ENCODE assay signal across 11 mouse cellular contexts in genomic region chr17:49642889-49643490, GRCm38 (mm10). TPM values are rescaled to one million over a fixed set of nuclear protein-coding genes. Genes with fewer than 3 reads are reported as not detected.
A peak's percentile ranks its signal among the peaks of the same experiment; 100 is the strongest.
DNase-seq lines count a peak whose midpoint lies in the region; ATAC-seq and TF ChIP-seq lines count a peak whose summit lies in the region.
"Had no signal": no experiment of that assay in that cellular context is flagged by ENCODE, and none has a peak within 500 bp of the region (broad histone marks: within the 10 kb centered on the region; RNA-seq: fewer than 3 reads in every experiment).

No protein-coding gene starts in this region.

- ATAC-seq in kidney, postnatal 0 days (replicated peaks; ENCODE audit: low FRiP score, low read depth) = no peak
- peak; percentile 68 for ATAC-seq in forebrain, embryonic 16.5 days
- no peak for ATAC-seq in megakaryocyte-erythroid progenitor cell, adult 5-6 weeks (replicated peaks; ENCODE audit: low FRiP score, low TSS enrichment, poor library complexity, severe bottlenecking)

- H3K27me3 ChIP-seq in kidney, postnatal 0 days (ENCODE audit: insufficient read depth, low read length) = no peaks in the 10 kb centered on the region
- no peaks in the 10 kb centered on the region for H3K27me3 ChIP-seq in forebrain, embryonic 16.5 days (replicated peaks; ENCODE audit: control insufficient read depth, insufficient read depth, low read length)
- peaks cover 5% of the 10 kb centered on the region for H3K27me3 ChIP-seq in myocyte (ENCODE audit: control insufficient read depth, insufficient read depth, insufficient read length)
- H3K27me3 ChIP-seq: embryonic facial prominence, embryonic 13.5 days; heart, embryonic 13.5 days had no signal

- peaks cover 4% of the 10 kb centered on the region; the same call in 1 of the 2 replicates for H3K4me1 ChIP-seq in kidney, postnatal 0 days (replicated peaks; ENCODE audit: insufficient read depth, low read length)
- 0 out of 2 replicates have a peak, but pooled peaks cover 3% of the 10 kb centered on the region for H3K4me1 ChIP-seq in forebrain, embryonic 16.5 days (replicated peaks; ENCODE audit: control insufficient read depth, insufficient read depth, low read length)
- H3K4me1 ChIP-seq: embryonic facial prominence, embryonic 13.5 days had no signal

- TF ChIP-seq CTCF in kidney, postnatal 0 days (IDR thresholded peaks at IDR 0.05; ENCODE audit: low read depth) = peak; percentile 40; the same call in 1 of the 2 replicates

- no peak overlapping the region for H3K27ac ChIP-seq in kidney, postnatal 0 days
- peak overlapping the region; percentile 30; the same call in 1 of the 2 replicates for H3K27ac ChIP-seq in forebrain, embryonic 16.5 days (ENCODE audit: low read length)
- H3K27ac ChIP-seq: embryonic facial prominence, embryonic 13.5 days had no signal

- no peak for TF ChIP-seq POLR2A in myocyte (IDR thresholded peaks at IDR 0.05; ENCODE audit: insufficient read length, low read depth)

- no peak overlapping the region for H3K4me2 ChIP-seq in kidney, postnatal 0 days (ENCODE audit: low read length)
- no peak overlapping the region for H3K4me2 ChIP-seq in forebrain, embryonic 16.5 days (ENCODE audit: low read length)
- H3K4me2 ChIP-seq in myocyte (ENCODE audit: low read depth) = peak overlapping the region; percentile 6
- H3K4me2 ChIP-seq: embryonic facial prominence, embryonic 13.5 days; heart, embryonic 13.5 days had no signal

- H3K9ac ChIP-seq in kidney, postnatal 0 days (ENCODE audit: low read depth, low read length) = no peak overlapping the region
- no peak overlapping the region for H3K9ac ChIP-seq in forebrain, embryonic 16.5 days (replicated peaks; ENCODE audit: low read depth, low read length)
- H3K9ac ChIP-seq: embryonic facial prominence, embryonic 13.5 days; heart, embryonic 13.5 days had no signal

- H3ac ChIP-seq in myocyte (ENCODE audit: control insufficient read depth, insufficient read length) = no peak overlapping the region

- no peak for DNase-seq in kidney, postnatal 0 days (ENCODE audit: low spot score)
- DNase-seq in kidney, adult 8-10 months = no peak
- DNase-seq in ZHBTc4 (ENCODE audit: low read depth, low spot score) = peak; percentile 34
- no peak for DNase-seq in adrenal gland, postnatal 10 days
- DNase-seq in kidney, postnatal 14 days = no peak

- no peaks in the 10 kb centered on the region for H3K9me3 ChIP-seq in kidney, postnatal 0 days (replicated peaks; ENCODE audit: low read length)
- 0 out of 2 replicates have a peak, but pooled peaks cover 2% of the 10 kb centered on the region for H3K9me3 ChIP-seq in forebrain, embryonic 16.5 days (ENCODE audit: control insufficient read depth, low read length)
- H3K9me3 ChIP-seq: embryonic facial prominence, embryonic 13.5 days; heart, embryonic 13.5 days had no signal

- no peaks in the 10 kb centered on the region for H3K79me2 ChIP-seq in myocyte (ENCODE audit: control insufficient read depth, insufficient read depth)

- no peaks in the 10 kb centered on the region for H3K36me3 ChIP-seq in kidney, postnatal 0 days (ENCODE audit: insufficient read depth, low read length)
- no peaks in the 10 kb centered on the region for H3K36me3 ChIP-seq in forebrain, embryonic 16.5 days (ENCODE audit: control insufficient read depth, insufficient read depth)
- H3K36me3 ChIP-seq in myocyte (ENCODE audit: control insufficient read depth, insufficient read depth) = no peaks in the 10 kb centered on the region
- H3K36me3 ChIP-seq: embryonic facial prominence, embryonic 13.5 days; heart, embryonic 13.5 days had no signal

- 93% methylated on average over 11 of the region's 11 CpGs for WGBS in kidney, postnatal 0 days
- WGBS in forebrain, embryonic 16.5 days = 45% methylated on average over 11 of the region's 11 CpGs

- H3K4me3 ChIP-seq in kidney, postnatal 0 days (replicated peaks; ENCODE audit: low read depth, low read length) = no peak overlapping the region
- H3K4me3 ChIP-seq in forebrain, embryonic 16.5 days (replicated peaks; ENCODE audit: low read length) = no peak overlapping the region
- no peak overlapping the region for H3K4me3 ChIP-seq in myocyte
- H3K4me3 ChIP-seq: embryonic facial prominence, embryonic 13.5 days; heart, embryonic 13.5 days had no signal

TF ChIP-seq in myocyte, 11 proteins besides CTCF, POLR2A, EP300 and RAD21:
- TF ChIP-seq CEBPB (IDR thresholded peaks at IDR 0.05; ENCODE audit: insufficient read depth, poor library complexity, severe bottlenecking) (no peak), SRF (IDR thresholded peaks at IDR 0.05; ENCODE audit: control insufficient read depth, insufficient read length, low read depth) (no peak), MAX (IDR thresholded peaks at IDR 0.05; ENCODE audit: low read depth) (no peak), REST (IDR thresholded peaks at IDR 0.05; ENCODE audit: insufficient read depth, insufficient read length) (no peak), MYOG (IDR thresholded peaks at IDR 0.05; ENCODE audit: control insufficient read depth in 1 of 3, insufficient read depth in 1 of 3, insufficient read length in 2 of 3, low read depth in 2 of 3) (no peak), USF1 (IDR thresholded peaks at IDR 0.05; ENCODE audit: low read depth) (no peak), TCF3 (IDR thresholded peaks at IDR 0.05; ENCODE audit: insufficient read length, low read depth) (no peak), POLR2AphosphoS2 (IDR thresholded peaks at IDR 0.05; ENCODE audit: insufficient read length, low read depth) (no peak), MYOD1 (IDR thresholded peaks at IDR 0.05; ENCODE audit: control insufficient read depth in 1 of 3, insufficient read length in 2 of 3, low read depth in 2 of 3) (no peak), E2F4 (IDR thresholded peaks at IDR 0.05; ENCODE audit: insufficient read depth) (no peak), TCF12 (IDR thresholded peaks at IDR 0.05; ENCODE audit: insufficient read depth, poor library complexity, severe bottlenecking) (no peak)

RNA-seq across cellular contexts. Expression of gene Kif6, which starts 28.1 kb away (rescaled TPM):
- 0.73 and 1.3 TPM in 2 replicates for polyA plus RNA-seq in kidney, postnatal 0 days (2015; fragmentation: Nextera tagmentation; extraction: Ambion mirVana)
- 1.9 and 3.3 TPM in 2 replicates for polyA plus RNA-seq in forebrain, embryonic 16.5 days (2015; fragmentation: Nextera tagmentation; extraction: Ambion mirVana)
- 0.07 TPM for polyA plus RNA-seq in myocyte (2012; fragmentation: generic; extraction: Trizol)
- total RNA-seq in adrenal gland, postnatal 10 days (2021) = under 1 TPM; 0.18 to 0.48 TPM
- total RNA-seq in megakaryocyte-erythroid progenitor cell, adult 5-6 weeks (2014; fragmentation: Nextera tagmentation) = not detected in 2 replicates
- not detected in 2 replicates for total RNA-seq in megakaryocyte-erythroid progenitor cell, adult 5-6 weeks (2017)
- total RNA-seq: megakaryocyte, adult 5-6 weeks had no signal
